ENCODE assay signal across 21 mouse cellular contexts in genomic region chr11:46219380-46219779, GRCm38 (mm10). TPM values are rescaled to one million over a fixed set of nuclear protein-coding genes. Genes with fewer than 3 reads are reported as not detected.
DNase-seq lines count a peak whose midpoint lies in the region; ATAC-seq and TF ChIP-seq lines count a peak whose summit lies in the region.
"Had no signal": no experiment of that assay in that cellular context is flagged by ENCODE, and none has a peak within 500 bp of the region (broad histone marks: within the 10 kb centered on the region; RNA-seq: fewer than 3 reads in every experiment).

No protein-coding gene starts in this region.

- H3K4me1 ChIP-seq in heart, embryonic 10.5 days: peaks cover 38% of the 10 kb centered on the region
- H3K4me1 ChIP-seq in forebrain, embryonic 15.5 days: 0 out of 2 replicates have a peak, but pooled peaks cover 14% of the 10 kb centered on the region
- H3K4me1 ChIP-seq in hindbrain, postnatal 0 days (ENCODE audit: insufficient read depth, low read length): peaks cover 5% of the 10 kb centered on the region; the same call in 1 of the 2 replicates
- peaks cover 43% of the 10 kb centered on the region for H3K4me1 ChIP-seq in neural tube, embryonic 13.5 days (replicated peaks)
- H3K4me1 ChIP-seq in limb, embryonic 10.5 days: peaks cover 9% of the 10 kb centered on the region

- H3K9me3 ChIP-seq in heart, embryonic 10.5 days: no peaks in the 10 kb centered on the region
- H3K9me3 ChIP-seq in forebrain, embryonic 15.5 days: no peaks in the 10 kb centered on the region
- no peaks in the 10 kb centered on the region for H3K9me3 ChIP-seq in hindbrain, postnatal 0 days (ENCODE audit: low read length)
- H3K9me3 ChIP-seq in neural tube, embryonic 13.5 days: no peaks in the 10 kb centered on the region
- H3K9me3 ChIP-seq in limb, embryonic 10.5 days (replicated peaks): no peaks in the 10 kb centered on the region
- H3K9me3 ChIP-seq: limb, embryonic 12.5 days; liver, embryonic 15.5 days had no signal

- H3K4me2 ChIP-seq in forebrain, embryonic 15.5 days (replicated peaks): no peak overlapping the region
- H3K4me2 ChIP-seq in hindbrain, postnatal 0 days (ENCODE audit: low read depth, low read length): no peak overlapping the region
- no peak overlapping the region for H3K4me2 ChIP-seq in neural tube, embryonic 13.5 days
- H3K4me2 ChIP-seq: limb, embryonic 12.5 days; liver, embryonic 15.5 days had no signal

- H3K27me3 ChIP-seq in heart, embryonic 10.5 days (ENCODE audit: insufficient read depth, poor library complexity, severe bottlenecking): no peaks in the 10 kb centered on the region
- no peaks in the 10 kb centered on the region for H3K27me3 ChIP-seq in forebrain, embryonic 15.5 days
- no peaks in the 10 kb centered on the region for H3K27me3 ChIP-seq in hindbrain, postnatal 0 days (ENCODE audit: insufficient read depth, low read length)
- no peaks in the 10 kb centered on the region for H3K27me3 ChIP-seq in neural tube, embryonic 13.5 days
- H3K27me3 ChIP-seq in limb, embryonic 10.5 days (ENCODE audit: low read depth, poor library complexity, severe bottlenecking): no peaks in the 10 kb centered on the region
- H3K27me3 ChIP-seq: limb, embryonic 12.5 days; liver, embryonic 15.5 days had no signal

- H3K27ac ChIP-seq in heart, embryonic 10.5 days: peak overlapping the region; percentile 42; the same call in 1 of the 2 replicates
- H3K27ac ChIP-seq in forebrain, embryonic 15.5 days (replicated peaks): peak overlapping the region; percentile 76
- H3K27ac ChIP-seq in hindbrain, postnatal 0 days: peak overlapping the region; percentile 73
- peak overlapping the region; percentile 93 for H3K27ac ChIP-seq in neural tube, embryonic 13.5 days (replicated peaks)
- H3K27ac ChIP-seq in limb, embryonic 10.5 days: no peak overlapping the region; the same call in 1 of the 2 replicates
- H3K27ac ChIP-seq: heart, adult 2 months; limb, embryonic 12.5 days; liver, embryonic 15.5 days had no signal

- DNase-seq in heart, embryonic 10.5 days (ENCODE audit: low spot score): no peak
- no peak for DNase-seq in heart, adult 11 months
- DNase-seq in hindbrain, postnatal 0 days (ENCODE audit: low spot score): no peak
- no peak for DNase-seq in limb, embryonic 10.5 days (ENCODE audit: low spot score)
- DNase-seq in kidney, postnatal 25 days: no peak
- DNase-seq: cerebellum, postnatal 36 days; heart, adult 2 months; heart, postnatal 14 days; kidney, postnatal 14 days; lung, postnatal 36 days; spleen, adult 18-20 months; thymus, postnatal 14 days had no signal

- no peak overlapping the region for H3K9ac ChIP-seq in forebrain, embryonic 15.5 days (replicated peaks)
- no peak overlapping the region for H3K9ac ChIP-seq in hindbrain, postnatal 0 days (replicated peaks; ENCODE audit: low read length)
- H3K9ac ChIP-seq in neural tube, embryonic 13.5 days: 0 out of 2 replicates have a peak overlapping the region, but pooled peaks have one; percentile 38
- H3K9ac ChIP-seq: limb, embryonic 12.5 days; liver, embryonic 15.5 days had no signal

- H3K4me3 ChIP-seq in heart, embryonic 10.5 days: no peak overlapping the region
- H3K4me3 ChIP-seq in forebrain, embryonic 15.5 days: no peak overlapping the region
- H3K4me3 ChIP-seq in hindbrain, postnatal 0 days (ENCODE audit: low read length): no peak overlapping the region
- no peak overlapping the region for H3K4me3 ChIP-seq in neural tube, embryonic 13.5 days
- no peak overlapping the region for H3K4me3 ChIP-seq in limb, embryonic 10.5 days
- H3K4me3 ChIP-seq: heart, adult 2 months; limb, embryonic 12.5 days; liver, embryonic 15.5 days; myocyte had no signal

- H3K36me3 ChIP-seq in heart, embryonic 10.5 days: no peaks in the 10 kb centered on the region
- peaks cover 46% of the 10 kb centered on the region for H3K36me3 ChIP-seq in forebrain, embryonic 15.5 days
- peaks cover 21% of the 10 kb centered on the region for H3K36me3 ChIP-seq in hindbrain, postnatal 0 days (ENCODE audit: insufficient read depth, low read length)
- H3K36me3 ChIP-seq in neural tube, embryonic 13.5 days: peaks cover 49% of the 10 kb centered on the region
- no peaks in the 10 kb centered on the region; the same call in 1 of the 2 replicates for H3K36me3 ChIP-seq in limb, embryonic 10.5 days
- H3K36me3 ChIP-seq: liver, embryonic 15.5 days had no signal

- ATAC-seq in forebrain, embryonic 15.5 days (replicated peaks): no peak
- no peak for ATAC-seq in hindbrain, postnatal 0 days
- peak; percentile 7; the same call in 1 of the 2 replicates for ATAC-seq in neural tube, embryonic 13.5 days (ENCODE audit: low read depth)
- no peak for ATAC-seq in monocyte, adult 5-6 weeks (replicated peaks; ENCODE audit: insufficient number of reproducible peaks, low FRiP score, low TSS enrichment, poor library complexity, severe bottlenecking)
- ATAC-seq: intestine, postnatal 0 days had no signal

- TF ChIP-seq CTCF in hindbrain, postnatal 0 days (IDR thresholded peaks at IDR 0.05; ENCODE audit: low read depth): no peak

- WGBS in heart, embryonic 10.5 days: 82% methylated on average over 9 of the region's 9 CpGs
- WGBS in forebrain, embryonic 15.5 days: 85% methylated on average over 9 of the region's 9 CpGs
- WGBS in hindbrain, postnatal 0 days: 74% methylated on average over 9 of the region's 9 CpGs
- WGBS in neural tube, embryonic 13.5 days: 72% methylated on average over 9 of the region's 9 CpGs
- WGBS in limb, embryonic 10.5 days: 89% methylated on average over 9 of the region's 9 CpGs

RNA-seq across cellular contexts. Expression of gene Fndc9, which starts 16.0 kb away (rescaled TPM):
- polyA plus RNA-seq in heart, embryonic 10.5 days (2016; fragmentation: Nextera tagmentation; extraction: Ambion mirVana): 0.07 and 0.18 TPM in 2 replicates
- polyA plus RNA-seq in forebrain, embryonic 15.5 days (2015; fragmentation: Nextera tagmentation; extraction: Ambion mirVana): 3.5 and 3.9 TPM in 2 replicates
- total RNA-seq in hindbrain, postnatal 0 days (2014; rRNA removed): 1.8 and 2.2 TPM in 2 replicates
- polyA plus RNA-seq in hindbrain, postnatal 0 days (2015; fragmentation: Nextera tagmentation; extraction: Ambion mirVana): 3.8 and 5.0 TPM in 2 replicates
- 0.46 and 0.84 TPM in 2 replicates for polyA plus RNA-seq in neural tube, embryonic 13.5 days (2015; fragmentation: Nextera tagmentation; extraction: Ambion mirVana)
- 0.09 and 0.11 TPM in 2 replicates for polyA plus RNA-seq in limb, embryonic 10.5 days (2016; fragmentation: Nextera tagmentation; extraction: Ambion mirVana)
- total RNA-seq in monocyte, adult 5-6 weeks (2017): 0.39 to 0.53 TPM in 2 of 3 replicates, not detected in the other
- total RNA-seq: adrenal gland, adult 18-20 months; gastrocnemius, adult 18-20 months; heart, adult 2 months; heart, postnatal 14 days had no signal
- polyA plus RNA-seq: heart, adult 2 months had no signal

RNA-seq across cellular contexts. Expression of gene Nipal4, which starts 53.1 kb away (rescaled TPM):
- 7.8 and 15.7 TPM in 2 replicates for polyA plus RNA-seq in heart, embryonic 10.5 days (2016; fragmentation: Nextera tagmentation; extraction: Ambion mirVana)
- 0.22 and 0.23 TPM in 2 replicates for polyA plus RNA-seq in forebrain, embryonic 15.5 days (2015; fragmentation: Nextera tagmentation; extraction: Ambion mirVana)
- total RNA-seq in hindbrain, postnatal 0 days (2014; rRNA removed): 0.65 and 1.6 TPM in 2 replicates
- 0.38 and 0.47 TPM in 2 replicates for polyA plus RNA-seq in hindbrain, postnatal 0 days (2015; fragmentation: Nextera tagmentation; extraction: Ambion mirVana)
- 0.11 and 0.25 TPM in 2 replicates for polyA plus RNA-seq in neural tube, embryonic 13.5 days (2015; fragmentation: Nextera tagmentation; extraction: Ambion mirVana)
- polyA plus RNA-seq in limb, embryonic 10.5 days (2016; fragmentation: Nextera tagmentation; extraction: Ambion mirVana): 0.36 TPM in 2 replicates
- not detected in 3 replicates for total RNA-seq in monocyte, adult 5-6 weeks (2017)
- total RNA-seq: adrenal gland, adult 18-20 months; gastrocnemius, adult 18-20 months had no signal
